Mouse (Mus musculus) bone marrow, adult 2 months (tissue): ENCODE results near the gene Phyh.

Source experiments
- CTCF ChIP-seq: fragments of 200-500 bp; IDR thresholded peaks from 2 replicates; pipeline ENCODE4 v1.5.1; 2011; ENCODE audit warnings: low read length, control low read depth; ENCODE audit not compliant: control insufficient read depth, insufficient read depth
- POLR2A ChIP-seq: fragments of 200-500 bp; IDR thresholded peaks from 2 replicates; pipeline ENCODE4 v1.6.1; 2011; ENCODE audit warnings: low read depth, mild to moderate bottlenecking, control low read depth, low read length, borderline replicate concordance; ENCODE audit not compliant: control insufficient read depth

DNA sequence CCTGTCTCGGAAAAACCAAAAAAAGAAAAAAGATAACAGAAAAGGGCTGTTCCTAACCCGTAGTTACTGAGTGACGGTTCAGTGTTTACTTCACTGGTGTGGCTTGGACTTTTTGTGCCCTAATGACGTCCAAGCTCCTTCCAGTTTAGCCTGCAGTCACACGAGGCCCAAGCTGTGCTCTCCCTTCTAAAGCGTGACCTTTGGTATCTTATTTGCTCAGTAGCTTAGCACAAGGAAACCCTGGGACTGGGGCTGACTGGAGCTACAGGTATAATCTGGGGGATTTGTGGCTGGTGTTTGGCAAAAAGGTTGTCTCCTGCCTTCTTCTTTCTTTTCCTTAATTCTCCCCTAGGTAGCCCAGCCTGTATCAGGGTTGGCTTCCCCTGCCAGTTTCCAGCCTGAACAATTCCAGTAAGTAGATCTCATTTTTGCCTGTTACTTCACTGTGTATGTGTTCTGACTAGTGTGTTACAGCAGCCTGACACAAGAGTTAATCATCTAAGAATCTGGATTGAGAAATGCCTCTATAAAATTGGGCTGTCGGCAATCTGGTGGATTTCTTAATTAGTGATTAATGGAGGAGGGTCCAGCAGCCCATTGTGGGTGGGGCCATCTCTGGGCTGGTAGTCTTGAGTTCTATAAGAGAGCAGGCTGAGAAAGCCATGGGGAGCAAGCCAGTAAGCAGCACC is 3.8 kb downstream of the Phyh start:
- TF ChIP-seq POLR2A (no peak), CTCF (no peak)
